Mouse (Mus musculus): ENCODE results near the gene Emx1. TPM values are rescaled to one million over a fixed set of nuclear protein-coding genes. Genes with fewer than 3 reads are reported as not detected.
"Not testable (repeated sequence)": the region's sequence is repeated elsewhere in the genome, so short reads cannot be mapped to it uniquely, and the experiment has no call there.

The Emx1 gene
- polyA plus RNA-seq, 1 experiment: not detected

GRCm38 (mm10) chr6:85153970-85154540, 33.2 kb upstream of the Emx1 start:
- H3K4me3 ChIP-seq (ENCODE audit: insufficient read depth, poor library complexity, severe bottlenecking): no peak overlapping the region
- no peak overlapping the region for H3ac ChIP-seq (ENCODE audit: control insufficient read depth, insufficient read length, low read depth)
- TF ChIP-seq CTCF (IDR thresholded peaks at IDR 0.05; ENCODE audit: control insufficient read depth, insufficient read depth, insufficient read length) (peak; percentile 63), MYOD1 (IDR thresholded peaks at IDR 0.05; ENCODE audit: control insufficient read depth, insufficient read length, low read depth) (no peak)
- H3K79me2 ChIP-seq (ENCODE audit: control insufficient read depth, insufficient read depth): no peaks in the 10 kb centered on the region
- no peaks in the 10 kb centered on the region for H3K79me3 ChIP-seq (ENCODE audit: low read depth)
- no peaks in the 10 kb centered on the region for H3K36me3 ChIP-seq (ENCODE audit: control insufficient read depth, insufficient read depth)
- peaks cover 24% of the 10 kb centered on the region for H3K27me3 ChIP-seq (ENCODE audit: control insufficient read depth, insufficient read depth, insufficient read length)

DNA sequence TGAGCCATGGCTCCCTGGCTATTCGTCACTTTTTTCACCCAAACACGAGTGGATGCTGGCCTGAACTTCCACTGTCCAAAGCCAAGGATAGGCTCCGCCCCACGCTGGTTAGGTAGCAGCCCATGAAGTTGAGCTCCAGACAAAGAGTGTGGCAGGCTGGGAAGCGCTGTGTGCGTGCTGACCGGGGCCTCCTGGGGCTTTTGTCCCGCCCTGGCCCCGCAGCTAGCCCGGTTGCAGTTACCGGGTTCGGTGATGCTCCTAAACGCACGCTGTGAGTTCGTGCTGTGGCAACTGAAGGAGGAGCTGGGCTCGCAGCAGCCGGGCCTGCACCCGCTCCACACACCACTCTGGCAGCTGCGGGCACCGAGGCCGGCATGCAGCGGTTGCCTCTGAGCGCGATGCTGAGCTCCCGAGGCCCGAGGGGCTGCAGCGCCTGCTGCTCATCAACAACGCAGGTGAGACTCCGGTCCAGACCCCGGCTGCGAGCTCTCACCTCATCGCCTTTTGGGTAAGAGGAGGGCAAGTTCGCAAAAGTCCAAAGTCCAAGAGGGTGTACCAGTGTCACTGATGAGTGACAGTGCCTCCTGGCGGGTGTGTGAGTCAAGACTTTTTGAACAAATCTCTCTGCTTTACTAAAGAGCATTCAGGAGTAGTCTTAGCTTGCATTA, 32.2 kb upstream of the Emx1 start:
- H3ac ChIP-seq (ENCODE audit: control insufficient read depth, insufficient read length, low read depth): peak overlapping the region; percentile 19
- H3K79me3 ChIP-seq (ENCODE audit: low read depth): no peaks in the 10 kb centered on the region
- H3K79me2 ChIP-seq (ENCODE audit: control insufficient read depth, insufficient read depth): no peaks in the 10 kb centered on the region
- TF ChIP-seq MAX (IDR thresholded peaks at IDR 0.05) (no peak), MYOG (IDR thresholded peaks at IDR 0.05; ENCODE audit: control insufficient read depth, extremely low read depth, insufficient read length) (no peak), CTCF (IDR thresholded peaks at IDR 0.05; ENCODE audit: control insufficient read depth, insufficient read depth, insufficient read length) (no peak), CEBPB (IDR thresholded peaks at IDR 0.05; ENCODE audit: low read depth) (no peak)
- peaks cover 15% of the 10 kb centered on the region for H3K27me3 ChIP-seq (ENCODE audit: control insufficient read depth, insufficient read depth, insufficient read length)
- no peak overlapping the region for H3K4me3 ChIP-seq (ENCODE audit: insufficient read depth, poor library complexity, severe bottlenecking)
- no peaks in the 10 kb centered on the region for H3K36me3 ChIP-seq (ENCODE audit: control insufficient read depth, insufficient read depth)

- H3K79me3 ChIP-seq (ENCODE audit: low read depth); H3K36me3 ChIP-seq (ENCODE audit: control insufficient read depth, insufficient read depth); H3K4me3 ChIP-seq (ENCODE audit: insufficient read depth, poor library complexity, severe bottlenecking); H3ac ChIP-seq (ENCODE audit: control insufficient read depth, insufficient read length, low read depth); H3K79me2 ChIP-seq (ENCODE audit: control insufficient read depth, insufficient read depth): not testable (repeated sequence)
- H3K27me3 ChIP-seq (ENCODE audit: control insufficient read depth, insufficient read depth, insufficient read length): peaks cover 15% of the 10 kb centered on the region
Observed at GRCm38 (mm10) chr6:85156551-85156950, 30.7 kb upstream of the Emx1 start.

GRCm38 (mm10) chr6:85158040-85158804, 29.0 kb upstream of the Emx1 start:
- H3K27me3 ChIP-seq (ENCODE audit: control insufficient read depth, insufficient read depth, insufficient read length): peaks cover 22% of the 10 kb centered on the region
- not testable (repeated sequence) for H3K36me3 ChIP-seq (ENCODE audit: control insufficient read depth, insufficient read depth)

GRCm38 (mm10) chr6:85159092-85159760, 28.0 kb upstream of the Emx1 start:
- H3K4me3 ChIP-seq (ENCODE audit: insufficient read depth, poor library complexity, severe bottlenecking); H3K79me2 ChIP-seq (ENCODE audit: control insufficient read depth, insufficient read depth); H3ac ChIP-seq (ENCODE audit: control insufficient read depth, insufficient read length, low read depth); H3K36me3 ChIP-seq (ENCODE audit: control insufficient read depth, insufficient read depth); H3K79me3 ChIP-seq (ENCODE audit: low read depth): not testable (repeated sequence)
- H3K27me3 ChIP-seq (ENCODE audit: control insufficient read depth, insufficient read depth, insufficient read length): peaks cover 29% of the 10 kb centered on the region

More at GRCm38 (mm10) chr6:85158040-85158804, 29.0 kb upstream of the Emx1 start:
- not testable (repeated sequence) for H3K4me3 ChIP-seq (ENCODE audit: insufficient read depth, poor library complexity, severe bottlenecking); H3K79me3 ChIP-seq (ENCODE audit: low read depth); H3ac ChIP-seq (ENCODE audit: control insufficient read depth, insufficient read length, low read depth); H3K79me2 ChIP-seq (ENCODE audit: control insufficient read depth, insufficient read depth)

DNA sequence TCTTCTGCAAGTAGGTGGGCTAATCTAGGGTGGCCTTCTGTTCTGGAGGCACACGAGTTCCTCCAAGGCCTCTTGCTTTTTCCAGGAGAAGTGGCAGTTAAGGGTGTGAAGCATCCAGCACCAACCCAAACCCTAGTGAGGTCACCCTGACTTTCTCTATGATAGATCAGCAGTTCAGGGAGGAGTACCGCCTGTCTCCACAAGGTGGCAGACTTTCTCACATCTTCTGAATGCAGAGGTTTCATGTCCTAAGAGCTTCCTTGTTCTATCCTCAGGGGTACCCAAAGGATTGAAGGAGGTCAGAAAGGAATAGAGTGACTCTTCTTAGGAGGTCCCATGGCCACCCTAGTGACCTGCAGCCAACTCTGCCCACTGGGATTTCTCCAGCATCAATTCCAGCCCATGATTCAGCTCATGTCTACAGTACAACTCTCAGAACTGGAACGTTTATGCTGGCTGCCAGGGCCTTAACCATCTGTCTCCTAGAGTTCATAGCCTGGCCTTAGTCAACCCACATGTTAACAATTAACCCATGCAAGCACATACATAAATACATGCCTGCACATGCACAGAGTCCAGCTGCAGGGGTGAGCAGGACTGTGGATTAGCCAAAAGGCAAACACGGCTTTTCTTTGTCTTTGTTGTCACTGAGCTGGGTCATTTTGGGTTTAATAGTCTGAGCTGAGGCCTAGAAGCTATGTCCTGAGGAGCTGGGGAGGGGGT, 26.9 kb upstream of the Emx1 start:
- H3K79me2 ChIP-seq (ENCODE audit: control insufficient read depth, insufficient read depth): no peaks in the 10 kb centered on the region
- no peak overlapping the region for H3ac ChIP-seq (ENCODE audit: control insufficient read depth, insufficient read length, low read depth)
- no peaks in the 10 kb centered on the region for H3K36me3 ChIP-seq (ENCODE audit: control insufficient read depth, insufficient read depth)
- H3K27me3 ChIP-seq (ENCODE audit: control insufficient read depth, insufficient read depth, insufficient read length): peaks cover 34% of the 10 kb centered on the region
- no peak overlapping the region for H3K4me3 ChIP-seq (ENCODE audit: insufficient read depth, poor library complexity, severe bottlenecking)
- H3K79me3 ChIP-seq (ENCODE audit: low read depth): no peaks in the 10 kb centered on the region
- TF ChIP-seq MAX (IDR thresholded peaks at IDR 0.05) (no peak), CTCF (IDR thresholded peaks at IDR 0.05; ENCODE audit: control insufficient read depth, insufficient read depth, insufficient read length) (peak; percentile 35)

All from C2C12 (cell line).